Mouse (Mus musculus): ENCODE results near the gene Gm49337. TPM values are rescaled to one million over a fixed set of nuclear protein-coding genes. Genes with fewer than 3 reads are reported as not detected.
A peak's percentile ranks its signal among the peaks of the same experiment; 100 is the strongest.
"Not testable (repeated sequence)": the region's sequence is repeated elsewhere in the genome, so short reads cannot be mapped to it uniquely, and the experiment has no call there.

Gene Gm49337
- polyA plus RNA-seq, 1 experiment = not detected

GRCm38 (mm10) chr4:116221140-116221851 is 48.1 kb downstream of the Gm49337 start, which contains the start of gene Pik3r3:
TSS of gene Pik3r3 (plus strand) at chr4:116221618.
- Histone ChIP-seq H3K27ac (ENCODE audit: control insufficient read depth, insufficient read depth, low read depth, low read length, poor library complexity) (peak within 1 kb of the TSS; percentile 94), H3K4me1 (ENCODE audit: control insufficient read depth, insufficient read depth, low read length) (no peaks in the 10 kb centered on the region), H3K4me3 (replicated peaks; ENCODE audit: control insufficient read depth, low read depth, low read length) (peak within 1 kb of the TSS; percentile 91)
- under 1% methylated on average over 53 of the region's 53 CpGs for WGBS
- TF ChIP-seq POLR2A (IDR thresholded peaks at IDR 0.05; ENCODE audit: borderline replicate concordance, control insufficient read depth, low read depth, low read length) (peak; percentile 99), CTCF (IDR thresholded peaks at IDR 0.05; ENCODE audit: control insufficient read depth, insufficient read depth, low read length) (no peak)

GRCm38 (mm10) chr4:116221996-116222842 is 49.0 kb downstream of the Gm49337 start:
- Histone ChIP-seq H3K4me1 (ENCODE audit: control insufficient read depth, insufficient read depth, low read length) (no peaks in the 10 kb centered on the region), H3K27ac (ENCODE audit: control insufficient read depth, insufficient read depth, low read depth, low read length, poor library complexity) (no peak overlapping the region), H3K4me3 (replicated peaks; ENCODE audit: control insufficient read depth, low read depth, low read length) (peak overlapping the region; percentile 91)
- no peak for TF ChIP-seq CTCF (IDR thresholded peaks at IDR 0.05; ENCODE audit: control insufficient read depth, insufficient read depth, low read length)
- no peak for TF ChIP-seq POLR2A (IDR thresholded peaks at IDR 0.05; ENCODE audit: borderline replicate concordance, control insufficient read depth, low read depth, low read length)
- 2% methylated on average over 23 of the region's 23 CpGs for WGBS

GRCm38 (mm10) chr4:116222843-116223119 is 49.6 kb downstream of the Gm49337 start:
- WGBS = 20% methylated on average over 6 of the region's 6 CpGs
- no peak overlapping the region for H3K4me3 ChIP-seq (replicated peaks; ENCODE audit: control insufficient read depth, low read depth, low read length)
- no peak overlapping the region for H3K27ac ChIP-seq (ENCODE audit: control insufficient read depth, insufficient read depth, low read depth, low read length, poor library complexity)
- no peaks in the 10 kb centered on the region for H3K4me1 ChIP-seq (ENCODE audit: control insufficient read depth, insufficient read depth, low read length)
- TF ChIP-seq CTCF (IDR thresholded peaks at IDR 0.05; ENCODE audit: control insufficient read depth, insufficient read depth, low read length) (no peak), POLR2A (IDR thresholded peaks at IDR 0.05; ENCODE audit: borderline replicate concordance, control insufficient read depth, low read depth, low read length) (no peak)

- H3K27ac ChIP-seq (ENCODE audit: control insufficient read depth, insufficient read depth, low read depth, low read length, poor library complexity) = no peak overlapping the region
- no peak overlapping the region for H3K4me3 ChIP-seq (replicated peaks; ENCODE audit: control insufficient read depth, low read depth, low read length)
- no peaks in the 10 kb centered on the region for H3K4me1 ChIP-seq (ENCODE audit: control insufficient read depth, insufficient read depth, low read length)
- no peak for TF ChIP-seq CTCF (IDR thresholded peaks at IDR 0.05; ENCODE audit: control insufficient read depth, insufficient read depth, low read length)
- TF ChIP-seq POLR2A (IDR thresholded peaks at IDR 0.05; ENCODE audit: borderline replicate concordance, control insufficient read depth, low read depth, low read length) = no peak
- WGBS = 80% methylated on average over 3 of the region's 3 CpGs
These were observed 70.2 kb downstream of the Gm49337 start for GRCm38 (mm10) chr4:116243377-116243776.

- Histone ChIP-seq H3K4me1 (ENCODE audit: control insufficient read depth, insufficient read depth, low read length) (no peaks in the 10 kb centered on the region), H3K4me3 (replicated peaks; ENCODE audit: control insufficient read depth, low read depth, low read length) (no peak overlapping the region), H3K27ac (ENCODE audit: control insufficient read depth, insufficient read depth, low read depth, low read length, poor library complexity) (no peak overlapping the region)
- TF ChIP-seq POLR2A (IDR thresholded peaks at IDR 0.05; ENCODE audit: borderline replicate concordance, control insufficient read depth, low read depth, low read length) (no peak), CTCF (IDR thresholded peaks at IDR 0.05; ENCODE audit: control insufficient read depth, insufficient read depth, low read length) (no peak)
- WGBS = 34% methylated on average over 2 of the region's 2 CpGs
These were observed 71.1 kb downstream of the Gm49337 start for GRCm38 (mm10) chr4:116244240-116244639.

- not testable (repeated sequence) for H3K27ac ChIP-seq (ENCODE audit: control insufficient read depth, insufficient read depth, low read depth, low read length, poor library complexity); H3K4me3 ChIP-seq (replicated peaks; ENCODE audit: control insufficient read depth, low read depth, low read length); H3K4me1 ChIP-seq (ENCODE audit: control insufficient read depth, insufficient read depth, low read length)
- peak; percentile 49 for TF ChIP-seq CTCF (IDR thresholded peaks at IDR 0.05; ENCODE audit: control insufficient read depth, insufficient read depth, low read length)
- WGBS = 11% methylated on average over 3 of the region's 3 CpGs
These were observed 72.7 kb downstream of the Gm49337 start for GRCm38 (mm10) chr4:116245926-116246325.

GRCm38 (mm10) chr4:116249986-116250385 is 76.8 kb downstream of the Gm49337 start:
- TF ChIP-seq CTCF (IDR thresholded peaks at IDR 0.05; ENCODE audit: control insufficient read depth, insufficient read depth, low read length) = no peak
- no peak for TF ChIP-seq POLR2A (IDR thresholded peaks at IDR 0.05; ENCODE audit: borderline replicate concordance, control insufficient read depth, low read depth, low read length)
- Histone ChIP-seq H3K4me1 (ENCODE audit: control insufficient read depth, insufficient read depth, low read length) (no peaks in the 10 kb centered on the region), H3K4me3 (replicated peaks; ENCODE audit: control insufficient read depth, low read depth, low read length) (no peak overlapping the region), H3K27ac (ENCODE audit: control insufficient read depth, insufficient read depth, low read depth, low read length, poor library complexity) (no peak overlapping the region)
- WGBS = 82% methylated on average over 3 of the region's 3 CpGs

- 84% methylated on average over 6 of the region's 6 CpGs for WGBS
- H3K27ac ChIP-seq (ENCODE audit: control insufficient read depth, insufficient read depth, low read depth, low read length, poor library complexity) = no peak overlapping the region
- H3K4me3 ChIP-seq (replicated peaks; ENCODE audit: control insufficient read depth, low read depth, low read length) = no peak overlapping the region
- H3K4me1 ChIP-seq (ENCODE audit: control insufficient read depth, insufficient read depth, low read length) = no peaks in the 10 kb centered on the region
- TF ChIP-seq CTCF (IDR thresholded peaks at IDR 0.05; ENCODE audit: control insufficient read depth, insufficient read depth, low read length) (no peak), POLR2A (IDR thresholded peaks at IDR 0.05; ENCODE audit: borderline replicate concordance, control insufficient read depth, low read depth, low read length) (no peak)
These were observed 95.0 kb downstream of the Gm49337 start for GRCm38 (mm10) chr4:116268220-116268619.

Measured in bone marrow, adult 2 months (tissue).